Mouse (Mus musculus) kidney, adult 2 months (tissue): Measurements from ENCODE around the gene Prdm13.

Experiments used
- CTCF ChIP-seq: fragments of 200-500 bp; conservative IDR thresholded peaks from 2 replicates; pipeline ENCODE4 v1.5.1; 2011; ENCODE audit warnings: low read depth, mild to moderate bottlenecking, control low read depth, low read length, moderate library complexity, mixed read lengths; ENCODE audit not compliant: insufficient read depth, insufficient read length
- POLR2A ChIP-seq: fragments of 200-500 bp; IDR thresholded peaks from one replicate; pipeline ENCODE4 v1.6.1; 2011; ENCODE audit warnings: low read depth, low read length, control low read depth

- TF ChIP-seq CTCF = no peak
- TF ChIP-seq POLR2A = no peak
Measured at GRCm38 (mm10) chr4:21686934-21687333, 1.2 kb upstream of the Prdm13 start.
